Mouse (Mus musculus) G1E (cell line): Measurements from ENCODE around the gene Col27a1.

Experiments
- CTCF ChIP-seq: IDR thresholded peaks from 2 replicates; pipeline ENCODE4 v1.5.1; 2012; ENCODE audit warnings: low read depth, low read length, inconsistent platforms, mixed read lengths
- TAL1 ChIP-seq: conservative IDR thresholded peaks from 2 replicates; pipeline ENCODE4 v1.6.1; 2012; ENCODE audit warnings: low read depth, low read length, inconsistent platforms, mixed read lengths

- TF ChIP-seq CTCF (no peak), TAL1 (no peak)
These were observed 157.1 kb downstream of the Col27a1 start for GRCm38 (mm10) chr4:63370897-63371296.
